Mouse (Mus musculus) forebrain, embryonic 11.5 days (tissue): ENCODE measurements around the gene Ybey. TPM values are rescaled to one million over a fixed set of nuclear protein-coding genes. Genes with fewer than 3 reads are reported as not detected.

Experiments used
- ATAC-seq: fragments of 200-750 bp; cut with Nextera tagmentation; replicated peaks from 2 replicates; pipeline ENCODE4 v1.8.0; 2017; ENCODE audit warnings: moderate TSS enrichment; ENCODE audit not compliant: low FRiP score
- DNase-seq: peaks from one replicate; pipeline ENCODE4 v3.0.0-alpha.2; 2017; ENCODE audit warnings: low spot score
- H3K27ac ChIP-seq: fragments of 300-500 bp; sonication (generic); 2 replicates; pipeline ENCODE4 v1.5.1; 2014; ENCODE audit warnings: low read depth, low read length
- H3K27me3 ChIP-seq: fragments of 300-500 bp; sonication (generic); 2 replicates; pipeline ENCODE4 v1.6.1; 2014; ENCODE audit warnings: mild to moderate bottlenecking, low read length, mixed read lengths; ENCODE audit not compliant: control insufficient read depth, insufficient read depth
- H3K36me3 ChIP-seq: fragments of 300-500 bp; sonication (generic); 2 replicates; pipeline ENCODE4 v1.6.1; 2014; ENCODE audit warnings: mild to moderate bottlenecking, low read length, moderate library complexity, mixed read lengths; ENCODE audit not compliant: control insufficient read depth, insufficient read depth
- H3K4me1 ChIP-seq: fragments of 300-500 bp; sonication (generic); replicated peaks from 2 replicates; pipeline ENCODE4 v1.6.1; 2014; ENCODE audit warnings: low read length, mixed read lengths; ENCODE audit not compliant: control insufficient read depth, insufficient read depth
- H3K4me2 ChIP-seq: fragments of 300-500 bp; sonication (generic); 2 replicates; pipeline ENCODE4 v1.6.1; 2014; ENCODE audit warnings: low read depth, mild to moderate bottlenecking, low read length, moderate library complexity, mixed read lengths; ENCODE audit not compliant: severe bottlenecking
- H3K4me3 ChIP-seq: fragments of 300-500 bp; sonication (generic); 2 replicates; pipeline ENCODE4 v1.5.1; 2014; ENCODE audit warnings: low read depth, low read length
- H3K9ac ChIP-seq: fragments of 300-500 bp; sonication (generic); 2 replicates; pipeline ENCODE4 v1.6.1; 2014; ENCODE audit warnings: low read length
- H3K9me3 ChIP-seq: fragments of 300-500 bp; sonication (generic); 2 replicates; pipeline ENCODE4 v1.6.1; 2016; ENCODE audit warnings: low read length, mixed read lengths; ENCODE audit not compliant: control insufficient read depth
- WGBS: fragments of 180-500 bp; shearing (Covaris S2); extraction: QIAGEN DNeasy Blood & Tissue Kit; methylation state at CpG from one replicate; pipeline ENCODE4 v1.1.7; 2014; 5-methylcytosine and 5-hydroxymethylcytosine counted together
- polyA plus RNA-seq: library from polyadenylated mRNA; unstranded; fragments of >200 nt; fragmentation: Nextera tagmentation; extraction: Ambion mirVana; gene quantifications from 2 replicates; pipeline ENCODE4 v1.2.1, GENCODE M21; 2014

The Ybey gene
- polyA plus RNA-seq, 1 experiment from 2014 or later: 6.1 TPM

DNA sequence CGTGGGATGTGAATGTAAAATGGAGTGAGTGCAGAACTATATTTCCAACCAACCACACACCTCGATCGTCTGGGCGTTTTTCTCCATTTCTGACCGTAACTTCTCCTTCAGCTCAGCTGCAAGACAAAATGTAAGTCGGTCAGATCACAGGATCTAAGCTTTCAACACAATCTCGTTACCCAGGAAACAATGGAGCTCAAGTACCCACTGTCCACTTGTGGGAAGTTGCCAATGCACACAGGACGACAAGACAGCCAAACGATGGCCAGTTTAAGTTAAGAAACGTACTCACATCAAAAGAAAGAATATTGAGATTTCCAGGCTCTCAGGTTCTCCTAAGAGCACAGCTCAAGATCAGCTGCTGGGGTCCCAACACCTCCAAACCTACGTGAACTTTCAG is 35.0 kb downstream of the Ybey start:
- peaks cover 18% of the 10 kb centered on the region; the same call in 1 of the 2 replicates for H3K36me3 ChIP-seq
- no peaks in the 10 kb centered on the region for H3K27me3 ChIP-seq
- DNase-seq (no peak), ATAC-seq (no peak)
- H3K9ac ChIP-seq: no peak overlapping the region
- no peak overlapping the region for H3K4me2 ChIP-seq
- no peak overlapping the region for H3K27ac ChIP-seq
- WGBS: 93% methylated on average over 11 of the region's 11 CpGs
- H3K4me3 ChIP-seq: no peak overlapping the region
- H3K4me1 ChIP-seq: no peaks in the 10 kb centered on the region
- H3K9me3 ChIP-seq: no peaks in the 10 kb centered on the region

- WGBS: 96% methylated on average over 7 of the region's 7 CpGs
Measured at GRCm38 (mm10) chr10:76425674-76426073, 43.2 kb downstream of the Ybey start.

GRCm38 (mm10) chr10:76416811-76417210 is 52.1 kb downstream of the Ybey start:
- no peaks in the 10 kb centered on the region for H3K27me3 ChIP-seq
- no peaks in the 10 kb centered on the region for H3K9me3 ChIP-seq
- H3K27ac ChIP-seq: no peak overlapping the region
- ATAC-seq: no peak
- no peak overlapping the region for H3K4me3 ChIP-seq
- no peak overlapping the region for H3K4me2 ChIP-seq
- H3K9ac ChIP-seq: no peak overlapping the region
- WGBS: 92% methylated on average over 12 of the region's 12 CpGs
- H3K36me3 ChIP-seq: peaks cover 10% of the 10 kb centered on the region; the same call in 1 of the 2 replicates
- DNase-seq: no peak
- H3K4me1 ChIP-seq: no peaks in the 10 kb centered on the region

More at GRCm38 (mm10) chr10:76425674-76426073, 43.2 kb downstream of the Ybey start:
- Histone ChIP-seq H3K27me3 (no peaks in the 10 kb centered on the region), H3K4me2 (no peak overlapping the region), H3K9ac (no peak overlapping the region), H3K4me1 (no peaks in the 10 kb centered on the region), H3K4me3 (no peak overlapping the region), H3K9me3 (no peaks in the 10 kb centered on the region), H3K27ac (no peak overlapping the region), H3K36me3 (peaks cover 20% of the 10 kb centered on the region)
- no peak for DNase-seq
- ATAC-seq: no peak

Other genes with a start within 250 kb of the Ybey start
- gene Prmt2, start 231.2 kb downstream of the Ybey start, polyA plus RNA-seq: 83.9 and 99.6 TPM in 2 replicates
- gene S100b, start 215.3 kb downstream of the Ybey start, polyA plus RNA-seq: 0.12 TPM in 1 of 2 replicates, not detected in the other
- gene Dip2a, start 123.8 kb downstream of the Ybey start, polyA plus RNA-seq: 4.7 TPM in 2 replicates
- gene AC141477.1, start 28.7 kb downstream of the Ybey start, polyA plus RNA-seq: not detected in 2 replicates
- 22.2 and 24.3 TPM in 2 replicates for gene Pcnt, start 26.3 kb downstream of the Ybey start, polyA plus RNA-seq
- gene 2610028H24Rik, start 20.0 kb downstream of the Ybey start, polyA plus RNA-seq: not detected in 2 replicates
- gene Mcm3ap, start 187 bp downstream of the Ybey start, polyA plus RNA-seq: 89.7 and 92.8 TPM in 2 replicates
- 44.9 and 72.6 TPM in 2 replicates for gene Lss, start 62.5 kb upstream of the Ybey start, polyA plus RNA-seq
- 0.23 TPM in 1 of 2 replicates, not detected in the other for gene Spatc1l, start 93.2 kb upstream of the Ybey start, polyA plus RNA-seq
- not detected in 2 replicates for gene Ftcd, start 106.5 kb upstream of the Ybey start, polyA plus RNA-seq
- gene Col6a2, start 154.5 kb upstream of the Ybey start, polyA plus RNA-seq: 9.6 and 12.3 TPM in 2 replicates